Mouse (Mus musculus) ES-CJ7 (cell line): ENCODE data around the gene Chst8.

ENCODE experiments used
- DNase-seq: peaks from one replicate; pipeline ENCODE4 v3.0.0; 2011; ENCODE audit warnings: low read depth, low spot score

The Chst8 gene

DNA sequence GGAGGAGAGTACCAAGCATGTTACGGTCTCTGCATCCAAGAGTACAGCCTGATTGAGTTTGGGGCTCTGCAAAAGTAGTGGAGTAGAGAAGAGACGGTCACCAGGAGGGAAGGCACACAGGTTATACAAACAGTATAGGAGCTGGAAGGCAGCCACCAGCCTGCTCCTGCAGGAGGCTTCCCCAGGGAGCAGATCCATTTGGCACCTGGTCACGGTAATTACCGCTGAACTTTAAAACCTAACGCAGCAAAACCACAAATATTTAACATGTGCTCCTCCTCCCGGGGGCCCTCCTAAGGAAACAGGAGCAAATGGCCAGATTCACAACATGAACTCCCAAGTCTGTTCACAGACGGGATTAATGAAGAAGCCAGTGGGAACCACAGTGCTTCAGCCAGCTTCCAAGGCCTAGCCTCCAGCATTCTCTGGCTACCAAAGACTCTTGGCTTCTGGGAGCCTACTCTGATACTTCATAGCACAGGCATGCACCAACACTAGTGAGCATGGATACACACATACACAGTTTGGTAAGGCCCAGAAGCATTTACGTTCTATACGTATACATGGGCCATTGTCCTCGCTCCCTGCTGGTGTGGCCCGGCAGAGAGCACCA, 97.6 kb downstream of the Chst8 start:
- no peak for DNase-seq

- DNase-seq = no peak
These were observed 103.4 kb downstream of the Chst8 start for GRCm38 (mm10) chr7:34709111-34709510.

- no peak for DNase-seq
These were observed 108.1 kb downstream of the Chst8 start for GRCm38 (mm10) chr7:34704401-34704800.

- no peak for DNase-seq
These were observed 109.1 kb downstream of the Chst8 start for GRCm38 (mm10) chr7:34703437-34703836.

DNA sequence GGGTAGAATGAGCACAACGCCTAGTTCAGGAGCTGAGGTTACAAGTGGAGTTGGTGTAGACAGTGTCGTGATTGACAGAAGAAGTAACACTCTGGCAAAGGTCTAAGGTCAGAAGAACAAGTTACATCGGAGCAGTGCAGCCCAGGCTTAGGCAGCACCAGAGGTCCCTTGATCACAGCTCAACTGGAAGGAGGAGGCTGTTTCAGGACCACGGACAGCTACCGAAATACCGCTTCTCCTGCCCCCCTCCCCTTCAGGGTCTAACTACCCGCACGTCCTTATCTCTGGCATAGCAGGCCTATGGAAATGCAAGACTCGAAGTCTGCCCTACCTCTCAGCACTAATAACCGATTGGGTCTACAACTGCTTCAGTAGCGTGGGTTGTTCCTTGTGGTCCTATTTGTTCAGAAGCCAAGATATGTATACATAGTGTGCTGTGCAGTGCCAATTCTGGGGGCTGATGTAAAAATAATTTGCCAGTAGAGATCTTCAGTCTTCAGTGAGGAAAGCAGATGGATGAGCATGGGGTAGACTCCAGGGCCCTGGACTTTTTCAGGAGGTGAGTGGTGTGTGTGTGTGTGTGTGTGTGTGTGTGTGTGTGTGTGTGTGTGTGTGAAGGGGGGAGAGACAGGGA, 109.7 kb downstream of the Chst8 start:
- peak; percentile 61 for DNase-seq

- peak; percentile 16 for DNase-seq
These were observed 112.6 kb downstream of the Chst8 start for GRCm38 (mm10) chr7:34699888-34700287.

DNA sequence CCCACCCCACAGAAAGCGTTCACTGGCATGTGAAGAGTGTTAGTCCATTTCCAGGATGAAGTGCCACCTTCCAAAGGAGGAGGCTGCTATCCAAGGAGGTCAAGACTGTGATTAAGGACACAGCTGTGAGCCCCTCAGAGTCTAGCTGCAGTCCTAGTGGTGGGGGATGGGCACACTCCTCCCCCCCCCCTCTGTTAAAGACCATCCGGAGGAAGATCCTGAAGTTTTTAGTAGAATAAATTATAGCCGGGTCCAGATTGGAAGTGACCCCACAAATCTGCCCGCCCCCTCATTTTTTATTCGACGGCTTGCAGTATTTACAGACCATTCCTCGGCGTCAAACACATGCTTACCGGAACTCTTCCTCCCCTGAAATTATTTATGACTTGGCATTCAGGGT, 114.3 kb downstream of the Chst8 start:
- DNase-seq = no peak

DNA sequence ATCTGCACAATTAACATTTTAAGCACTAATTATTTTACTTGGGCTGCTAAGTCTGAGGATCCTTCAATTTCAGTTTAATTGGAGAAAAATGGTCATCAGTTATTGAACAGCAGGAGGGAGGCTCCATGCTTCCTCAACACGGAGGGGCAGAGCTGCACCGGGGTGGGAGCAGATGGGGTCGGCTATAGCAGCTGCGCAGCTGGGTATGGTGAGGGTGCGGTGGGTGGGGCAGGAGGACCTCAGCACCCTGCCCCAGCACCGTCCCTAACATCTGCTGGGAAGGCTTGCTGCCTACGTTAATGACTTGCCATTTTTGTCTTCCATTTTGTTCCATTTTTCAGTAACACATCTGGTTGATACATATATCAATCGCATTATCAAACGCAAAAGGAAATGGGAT, 116.4 kb downstream of the Chst8 start:
- DNase-seq = no peak

DNA sequence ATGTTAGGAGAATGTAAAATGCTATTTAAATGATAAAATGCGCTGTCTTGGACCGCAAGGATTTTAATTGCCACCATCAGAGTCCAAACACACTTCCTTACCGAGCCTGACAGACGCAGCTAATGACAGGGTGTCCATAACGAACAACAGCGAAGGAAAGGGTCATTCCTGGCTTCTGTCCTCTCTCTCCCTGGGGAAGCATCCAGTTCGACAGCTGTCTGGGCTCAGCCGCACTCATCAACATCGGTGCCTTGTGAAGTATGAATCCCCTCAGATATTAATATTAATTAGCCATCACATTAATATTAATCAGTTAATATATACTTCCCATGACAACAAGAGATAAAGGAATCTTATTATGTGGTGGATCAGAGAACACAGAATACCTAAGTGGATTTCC, 117.6 kb downstream of the Chst8 start:
- no peak for DNase-seq

- no peak for DNase-seq
These were observed 118.6 kb downstream of the Chst8 start for GRCm38 (mm10) chr7:34693916-34694315.

DNA sequence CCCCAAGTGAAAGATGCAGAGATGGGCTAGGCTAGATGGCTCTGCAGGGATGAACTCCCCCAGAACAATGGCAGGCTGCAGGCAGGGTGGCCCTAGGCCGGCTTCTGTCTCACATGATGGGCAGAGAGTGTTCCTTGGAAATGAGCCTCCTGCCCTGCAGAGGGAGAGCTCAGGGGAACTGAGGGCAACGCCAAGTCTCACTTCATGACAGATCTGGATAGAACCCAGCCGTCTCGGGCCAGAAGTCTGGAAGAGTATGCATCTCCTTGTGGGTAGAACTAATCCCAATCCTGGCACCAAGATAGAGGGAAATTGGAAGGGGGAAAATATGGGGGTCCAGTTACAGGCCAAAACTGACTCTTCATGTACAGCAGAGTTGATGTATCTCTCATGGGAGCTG, 119.4 kb downstream of the Chst8 start:
- no peak for DNase-seq

- no peak for DNase-seq
These were observed 122.4 kb downstream of the Chst8 start for GRCm38 (mm10) chr7:34690111-34690510.

- DNase-seq = no peak
These were observed 123.5 kb downstream of the Chst8 start for GRCm38 (mm10) chr7:34689028-34689427.

DNA sequence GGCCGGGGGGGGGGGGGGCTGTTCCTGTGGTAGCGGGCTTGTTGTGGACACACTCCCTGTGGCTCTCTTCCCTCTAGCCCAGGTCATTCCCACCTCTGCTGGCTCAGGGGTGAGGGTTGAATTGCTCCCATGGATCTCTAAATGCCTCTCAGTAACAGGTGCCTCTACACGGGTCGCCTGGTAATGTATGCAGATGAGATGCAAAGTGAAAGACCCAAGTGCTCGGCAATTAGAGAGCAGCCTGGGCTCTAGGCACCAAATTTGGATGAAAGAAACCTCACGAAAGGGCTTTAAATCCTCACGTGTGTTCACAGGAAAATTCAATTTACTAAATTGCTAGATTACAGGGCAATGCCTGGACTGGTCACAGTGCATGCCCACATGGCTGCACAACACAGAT, 126.7 kb downstream of the Chst8 start:
- DNase-seq = no peak

- DNase-seq = no peak
These were observed 127.3 kb downstream of the Chst8 start for GRCm38 (mm10) chr7:34685176-34685575.

DNA sequence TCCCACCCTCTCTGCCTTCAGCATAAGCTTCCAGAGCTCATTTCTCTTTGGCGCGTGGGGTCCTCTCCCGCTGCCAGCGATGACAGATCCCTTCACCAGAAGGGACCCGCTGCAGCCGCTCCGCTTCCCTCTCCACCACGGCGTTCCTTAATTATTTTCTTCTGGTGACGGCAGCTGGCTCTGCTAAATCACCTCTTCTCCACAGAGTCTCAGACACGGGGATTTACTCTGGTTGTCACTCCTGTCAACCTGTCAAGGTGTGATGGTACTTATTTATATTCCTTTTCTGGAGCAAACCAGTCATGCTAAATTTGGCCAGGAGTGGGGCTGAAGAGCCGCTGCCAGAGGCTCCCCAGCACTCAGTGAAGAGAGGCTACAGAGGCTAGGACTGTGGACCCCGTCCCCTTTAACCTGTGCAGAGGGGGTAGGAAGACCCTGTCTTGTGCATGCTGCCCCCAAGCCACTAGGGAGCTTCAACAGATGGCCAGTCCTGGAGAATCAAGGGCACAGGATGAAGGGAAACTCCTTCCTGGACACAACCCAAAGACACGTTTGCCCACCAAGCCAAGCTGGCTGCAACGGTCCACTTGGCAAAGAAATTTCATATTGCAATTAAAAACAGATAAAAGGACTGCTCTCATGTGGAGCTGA, 131.6 kb downstream of the Chst8 start:
- no peak for DNase-seq

DNA sequence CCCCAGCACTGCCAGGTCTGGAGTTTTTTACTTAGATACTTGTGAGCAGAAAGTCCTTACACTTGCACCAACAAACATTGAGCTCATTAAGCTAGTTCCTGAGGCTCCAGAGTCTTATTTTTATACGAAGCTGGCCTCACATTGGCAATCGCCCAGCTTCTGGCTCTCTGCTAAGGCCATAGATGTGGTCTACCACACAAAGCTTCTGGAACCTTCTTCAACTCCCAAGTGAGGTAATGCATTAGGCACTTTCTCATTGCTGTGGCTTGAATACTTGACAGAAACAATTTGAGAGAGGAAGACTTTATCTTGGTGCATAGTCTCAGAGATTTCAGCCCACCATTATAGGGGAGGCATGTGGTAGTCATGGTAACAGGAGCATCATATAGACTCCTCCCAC, 132.6 kb downstream of the Chst8 start:
- DNase-seq = no peak

DNA sequence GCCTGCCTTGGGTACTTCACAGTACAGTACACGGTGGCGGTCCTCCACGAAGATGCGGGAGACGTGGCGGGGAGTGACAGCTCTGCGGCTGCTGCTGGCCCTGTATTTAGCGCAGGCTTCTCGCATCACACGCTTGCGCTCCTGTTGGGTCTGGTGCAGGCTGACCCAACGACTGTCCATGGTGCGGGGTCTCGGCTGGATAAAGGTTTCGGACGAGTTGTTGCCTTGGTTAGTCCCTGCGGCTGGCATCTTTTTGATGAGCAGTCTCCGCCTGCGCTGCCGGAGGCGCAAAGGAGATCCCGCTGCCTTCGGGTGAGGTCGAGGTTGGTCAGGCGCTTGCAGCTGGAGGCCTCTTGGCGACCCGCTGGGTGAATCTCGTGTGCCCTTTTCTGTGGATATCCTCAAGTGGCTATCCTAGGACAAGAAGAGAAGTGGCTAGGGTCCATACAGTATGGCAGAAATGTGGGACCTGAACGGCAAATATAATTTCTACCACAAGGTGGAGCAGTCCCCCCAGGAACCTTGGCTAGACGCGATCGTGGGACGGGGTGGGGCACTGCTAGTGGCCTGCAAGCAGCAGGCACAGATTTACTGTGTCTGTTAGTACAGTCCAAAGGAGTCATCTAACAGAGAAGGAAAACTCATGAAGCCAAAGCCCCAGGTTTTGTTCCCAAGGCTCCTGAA, 136.5 kb downstream of the Chst8 start:
- DNase-seq = peak; percentile 82

DNA sequence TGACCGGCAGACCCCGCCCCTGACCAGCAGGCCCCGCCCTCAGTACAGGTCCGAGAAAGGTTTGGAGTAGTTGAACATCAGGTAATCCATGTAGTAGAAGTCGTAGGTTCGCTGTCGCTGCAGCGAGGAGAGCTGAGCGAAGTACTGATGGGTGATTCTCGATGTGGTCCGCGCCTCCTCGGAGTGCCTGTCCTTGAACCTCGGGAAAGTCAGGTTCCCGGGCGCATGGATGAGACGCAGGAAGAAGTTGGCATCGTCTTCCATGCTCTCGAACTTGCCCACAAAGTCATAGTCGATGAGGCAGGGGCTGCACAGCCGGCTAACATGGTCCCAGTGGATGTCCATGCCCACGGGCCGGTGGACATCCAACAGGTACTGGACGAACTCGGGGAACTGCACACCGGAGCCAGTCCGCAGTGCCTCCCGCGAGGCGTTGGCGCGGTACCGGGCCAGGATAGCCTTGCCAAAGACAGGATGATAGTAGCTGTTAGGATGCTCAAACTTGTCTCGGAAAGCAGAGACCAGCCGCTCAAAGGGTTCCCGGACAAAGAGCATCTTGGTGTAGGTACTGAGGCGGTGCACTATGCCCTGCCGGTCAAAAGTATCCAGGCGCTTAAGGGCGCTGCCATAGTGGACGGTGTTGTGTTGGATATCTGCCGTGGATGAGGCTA, 137.3 kb downstream of the Chst8 start:
- no peak for DNase-seq

- DNase-seq = no peak
These were observed 139.6 kb downstream of the Chst8 start for GRCm38 (mm10) chr7:34672916-34673315.

- peak; percentile 86 for DNase-seq
These were observed 140.6 kb downstream of the Chst8 start for GRCm38 (mm10) chr7:34671911-34672310.

DNA sequence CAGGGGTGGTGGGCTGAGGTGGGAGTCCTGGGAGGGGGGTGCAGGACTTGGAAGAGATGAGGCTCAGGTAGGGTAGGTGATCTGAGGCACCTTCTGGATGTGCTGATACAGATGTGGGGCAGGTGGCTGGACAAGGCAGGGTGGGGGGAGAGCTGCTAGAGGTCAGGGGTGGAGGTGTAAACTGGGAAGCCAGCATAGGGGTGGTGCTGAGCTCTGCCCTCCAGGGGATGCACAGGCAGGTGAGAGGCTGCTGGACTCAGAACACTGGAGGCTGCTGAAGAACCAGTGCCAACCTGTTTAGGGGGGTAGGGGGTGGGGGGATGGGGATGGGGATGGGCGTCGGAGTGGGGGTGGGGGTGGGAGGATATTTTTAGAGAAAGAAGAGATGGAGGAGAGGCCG, 141.7 kb downstream of the Chst8 start:
- DNase-seq = peak; percentile 56
